Mouse (Mus musculus) midbrain, embryonic 11.5 days (tissue): Measurements from ENCODE around the gene Pfn3. TPM values are rescaled to one million over a fixed set of nuclear protein-coding genes. Genes with fewer than 3 reads are reported as not detected.

Experiments
- ATAC-seq: fragments of 200-750 bp; cut with Nextera tagmentation; 2 replicates; pipeline ENCODE4 v1.8.0; 2017; ENCODE audit warnings: moderate TSS enrichment, moderate library complexity; ENCODE audit not compliant: low FRiP score
- DNase-seq: peaks from one replicate; pipeline ENCODE4 v3.0.0; 2015; ENCODE audit warnings: low spot score; ENCODE audit errors: missing footprints
- H3K27ac ChIP-seq: fragments of 300-500 bp; sonication (generic); 2 replicates; pipeline ENCODE4 v1.5.1; 2014; ENCODE audit warnings: low read depth, low read length
- H3K27me3 ChIP-seq: fragments of 300-500 bp; sonication (generic); 2 replicates; pipeline ENCODE4 v1.6.1; 2014; ENCODE audit warnings: mild to moderate bottlenecking, low read length, moderate library complexity, mixed read lengths; ENCODE audit not compliant: control insufficient read depth, insufficient read depth
- H3K36me3 ChIP-seq: fragments of 300-500 bp; sonication (generic); 2 replicates; pipeline ENCODE4 v1.6.1; 2014; ENCODE audit warnings: mild to moderate bottlenecking, low read length, moderate library complexity, mixed read lengths; ENCODE audit not compliant: control insufficient read depth, insufficient read depth
- H3K4me1 ChIP-seq: fragments of 300-500 bp; sonication (generic); 2 replicates; pipeline ENCODE4 v1.6.1; 2014; ENCODE audit warnings: low read length; ENCODE audit not compliant: control insufficient read depth, insufficient read depth
- H3K4me2 ChIP-seq: fragments of 300-500 bp; sonication (generic); 2 replicates; pipeline ENCODE4 v1.6.1; 2014; ENCODE audit warnings: mild to moderate bottlenecking, moderate library complexity
- H3K4me3 ChIP-seq: fragments of 300-500 bp; sonication (generic); 2 replicates; pipeline ENCODE4 v1.5.1; 2014; ENCODE audit warnings: low read depth, low read length
- H3K9ac ChIP-seq: fragments of 300-500 bp; sonication (generic); 2 replicates; pipeline ENCODE4 v1.6.1; 2014; ENCODE audit warnings: low read length
- H3K9me3 ChIP-seq: fragments of 300-500 bp; sonication (generic); 2 replicates; pipeline ENCODE4 v1.6.1; 2016; ENCODE audit warnings: low read length; ENCODE audit not compliant: control insufficient read depth
- WGBS: fragments of 180-500 bp; shearing (Covaris S2); extraction: QIAGEN DNeasy Blood & Tissue Kit; methylation state at CpG from one replicate; pipeline ENCODE4 v1.1.7; 2014; 5-methylcytosine and 5-hydroxymethylcytosine counted together
- polyA plus RNA-seq: library from polyadenylated mRNA; unstranded; fragments of >200 nt; fragmentation: Nextera tagmentation; extraction: Ambion mirVana; gene quantifications from 2 replicates; pipeline ENCODE4 v1.2.1, GENCODE M21; 2014

Pfn3 gene
- polyA plus RNA-seq, 1 experiment from 2014 or later: not detected

DNA sequence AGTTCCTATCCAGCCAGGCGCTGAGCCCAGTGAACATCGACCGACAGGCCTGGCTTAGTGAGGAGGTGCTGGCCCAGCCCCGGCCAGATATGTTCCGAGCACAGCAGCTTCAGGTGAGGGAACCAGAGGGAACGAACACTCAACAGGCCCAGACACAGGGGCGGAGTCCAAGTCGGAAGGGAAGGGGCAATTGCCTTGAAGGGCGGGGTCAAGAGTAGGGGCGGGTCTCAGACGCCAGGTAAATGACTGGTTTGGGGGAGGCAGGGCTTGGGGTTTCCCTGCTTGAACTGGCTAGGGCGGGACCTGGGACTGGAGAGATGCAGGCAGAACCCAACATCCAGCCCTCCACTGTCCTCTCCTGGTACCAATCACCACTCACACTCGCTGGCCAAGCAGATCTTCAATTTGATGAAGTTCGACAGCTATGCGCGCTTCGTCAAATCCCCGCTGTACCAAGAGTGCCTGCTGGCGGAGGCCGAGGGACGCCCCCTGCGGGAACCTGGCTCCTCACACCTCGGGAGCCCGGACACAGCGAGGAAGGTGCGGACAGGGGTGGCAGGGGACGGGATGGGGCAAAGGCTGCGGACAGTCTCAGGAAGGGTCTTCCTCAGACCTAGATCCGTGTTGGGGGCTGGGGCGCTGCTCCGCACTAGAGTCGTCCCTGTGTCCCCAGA is 36.0 kb downstream of the Pfn3 start:
- no peak overlapping the region for H3K27ac ChIP-seq
- no peak for ATAC-seq
- 7% methylated on average over 32 of the region's 32 CpGs for WGBS
- peaks cover 28% of the 10 kb centered on the region for H3K27me3 ChIP-seq
- no peak overlapping the region for H3K9ac ChIP-seq
- H3K4me3 ChIP-seq: no peak overlapping the region
- H3K36me3 ChIP-seq: no peaks in the 10 kb centered on the region
- no peak overlapping the region for H3K4me2 ChIP-seq
- no peak for DNase-seq
- no peaks in the 10 kb centered on the region for H3K4me1 ChIP-seq
- H3K9me3 ChIP-seq: no peaks in the 10 kb centered on the region

DNA sequence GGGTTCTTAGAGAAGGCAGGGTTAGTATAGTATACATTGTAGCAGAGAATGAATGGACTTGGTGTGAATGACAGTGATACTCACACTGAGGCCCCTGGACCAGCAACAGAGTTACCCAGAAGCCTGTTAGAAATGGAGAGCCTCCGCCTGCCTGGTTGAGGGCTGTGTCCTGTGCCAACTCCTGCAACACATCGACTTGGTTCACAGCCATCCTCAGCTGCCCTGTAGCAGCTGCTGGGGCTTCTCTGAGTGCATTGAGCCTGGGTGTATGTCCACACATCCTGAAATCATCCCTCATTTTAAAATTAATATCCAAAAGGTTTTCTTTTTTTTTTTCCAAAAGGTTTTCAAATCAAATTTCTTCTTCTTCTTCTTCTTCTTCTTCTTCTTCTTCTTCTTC is 39.2 kb downstream of the Pfn3 start:
- H3K4me3 ChIP-seq: no peak overlapping the region
- ATAC-seq (no peak), DNase-seq (no peak)
- H3K36me3 ChIP-seq: no peaks in the 10 kb centered on the region
- 82% methylated on average over 2 of the region's 2 CpGs for WGBS
- H3K27me3 ChIP-seq: peaks cover 27% of the 10 kb centered on the region
- H3K27ac ChIP-seq: no peak overlapping the region
- H3K4me2 ChIP-seq: no peak overlapping the region
- no peaks in the 10 kb centered on the region for H3K4me1 ChIP-seq
- no peaks in the 10 kb centered on the region for H3K9me3 ChIP-seq
- no peak overlapping the region for H3K9ac ChIP-seq

DNA sequence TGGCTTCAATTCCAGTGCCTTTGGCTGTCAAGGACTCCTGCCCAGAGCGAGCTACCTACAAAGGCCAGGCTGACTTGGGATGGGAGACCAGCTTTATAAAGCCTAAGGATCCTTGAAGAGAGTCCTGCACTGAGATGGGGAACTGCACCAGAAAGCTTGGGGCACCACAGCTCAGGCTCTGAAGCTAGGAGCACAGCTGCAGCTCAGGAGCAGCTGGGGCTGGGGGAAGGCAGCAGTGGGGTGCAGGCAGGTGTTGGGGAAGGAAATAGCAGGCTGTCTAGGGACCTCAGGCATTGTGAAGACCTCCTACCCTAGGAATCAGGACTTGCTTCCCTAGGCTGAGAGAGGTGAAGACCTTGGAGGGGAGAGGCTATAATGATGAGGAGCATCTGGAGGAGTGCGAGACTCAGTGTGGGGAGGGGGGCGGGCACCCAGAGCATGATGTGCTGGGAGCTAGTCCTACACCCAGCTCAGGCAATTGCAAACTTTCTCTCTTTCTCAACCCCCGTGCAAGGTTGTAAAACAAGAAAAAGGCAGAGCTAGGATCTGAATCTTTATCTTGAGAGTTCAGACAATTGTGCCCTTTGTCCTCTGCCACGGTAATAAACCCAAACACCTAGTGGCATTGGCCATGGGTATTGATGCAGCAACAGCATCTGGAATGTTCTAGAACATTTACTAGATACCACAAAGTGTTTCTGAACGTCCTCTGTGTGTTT is 40.7 kb downstream of the Pfn3 start:
- no peak overlapping the region for H3K4me2 ChIP-seq
- H3K27me3 ChIP-seq: peaks cover 16% of the 10 kb centered on the region
- H3K36me3 ChIP-seq: no peaks in the 10 kb centered on the region
- no peak overlapping the region for H3K27ac ChIP-seq
- H3K9ac ChIP-seq: no peak overlapping the region
- no peak overlapping the region for H3K4me3 ChIP-seq
- ATAC-seq (no peak), DNase-seq (no peak)
- no peaks in the 10 kb centered on the region for H3K4me1 ChIP-seq
- 66% methylated on average over 6 of the region's 6 CpGs for WGBS
- no peaks in the 10 kb centered on the region for H3K9me3 ChIP-seq

DNA sequence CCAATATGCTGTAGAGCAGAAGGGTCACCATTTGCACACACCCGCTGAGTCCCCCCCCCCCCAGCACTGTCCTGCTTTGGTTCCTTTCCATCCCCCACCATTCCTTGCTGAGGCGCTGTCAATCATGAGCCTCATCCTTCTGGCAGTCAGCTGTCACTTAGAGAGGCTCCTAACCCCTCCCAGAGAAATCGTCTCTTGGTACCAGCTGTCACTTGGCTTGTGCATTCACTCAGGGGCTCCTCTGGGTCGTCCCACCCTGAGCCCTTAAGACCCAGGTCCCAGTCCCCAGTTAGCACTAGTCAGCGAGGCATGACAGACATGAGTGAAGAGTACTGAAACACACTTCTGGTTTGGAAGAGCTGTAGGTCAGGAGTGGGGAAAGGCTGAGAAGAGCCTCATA is 43.3 kb downstream of the Pfn3 start:
- no peaks in the 10 kb centered on the region for H3K36me3 ChIP-seq
- no peaks in the 10 kb centered on the region for H3K4me1 ChIP-seq
- DNase-seq (no peak), ATAC-seq (no peak)
- H3K27ac ChIP-seq: no peak overlapping the region
- no peaks in the 10 kb centered on the region for H3K27me3 ChIP-seq
- 64% methylated on average over 4 of the region's 5 CpGs for WGBS
- no peak overlapping the region for H3K4me2 ChIP-seq
- H3K9me3 ChIP-seq: no peaks in the 10 kb centered on the region
- no peak overlapping the region for H3K4me3 ChIP-seq
- H3K9ac ChIP-seq: no peak overlapping the region

DNA sequence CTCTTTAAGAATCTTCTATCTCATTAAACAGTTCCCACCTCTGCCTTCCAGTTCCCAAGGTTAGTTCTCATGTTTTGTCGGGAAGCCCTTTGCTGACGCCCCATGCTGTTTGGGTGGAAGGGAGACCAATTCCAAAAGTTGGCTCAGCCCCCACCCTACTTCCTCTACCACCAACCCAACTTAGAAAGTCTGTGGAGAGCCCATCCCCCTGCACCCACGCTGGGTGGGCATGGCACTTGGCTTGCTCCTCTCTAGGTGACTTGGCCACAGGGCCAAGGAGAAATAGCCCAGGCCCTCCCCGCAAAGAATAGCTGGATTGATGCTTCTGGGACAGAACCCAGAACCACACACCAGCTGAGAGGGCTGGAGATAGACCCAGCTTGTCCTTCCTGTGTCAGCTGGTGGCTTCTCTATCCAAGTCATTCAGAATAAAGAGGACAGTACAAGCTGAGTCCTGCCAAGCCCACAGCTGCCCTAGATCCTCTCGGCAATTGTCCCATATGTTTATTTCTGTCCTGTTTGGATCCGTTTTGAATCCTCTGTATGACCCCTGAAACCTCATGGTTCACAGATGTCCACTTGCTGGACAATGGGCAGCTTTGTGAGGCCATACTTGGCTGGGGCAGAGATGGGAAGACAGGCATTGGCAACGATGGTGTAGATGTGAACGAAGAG is 43.9 kb downstream of the Pfn3 start:
- Histone ChIP-seq H3K27ac (no peak overlapping the region), H3K4me3 (no peak overlapping the region), H3K36me3 (no peaks in the 10 kb centered on the region), H3K4me2 (no peak overlapping the region), H3K4me1 (no peaks in the 10 kb centered on the region), H3K27me3 (no peaks in the 10 kb centered on the region), H3K9ac (no peak overlapping the region), H3K9me3 (no peaks in the 10 kb centered on the region)
- DNase-seq (no peak), ATAC-seq (no peak)
- 79% methylated on average over 8 of the region's 8 CpGs for WGBS

DNA sequence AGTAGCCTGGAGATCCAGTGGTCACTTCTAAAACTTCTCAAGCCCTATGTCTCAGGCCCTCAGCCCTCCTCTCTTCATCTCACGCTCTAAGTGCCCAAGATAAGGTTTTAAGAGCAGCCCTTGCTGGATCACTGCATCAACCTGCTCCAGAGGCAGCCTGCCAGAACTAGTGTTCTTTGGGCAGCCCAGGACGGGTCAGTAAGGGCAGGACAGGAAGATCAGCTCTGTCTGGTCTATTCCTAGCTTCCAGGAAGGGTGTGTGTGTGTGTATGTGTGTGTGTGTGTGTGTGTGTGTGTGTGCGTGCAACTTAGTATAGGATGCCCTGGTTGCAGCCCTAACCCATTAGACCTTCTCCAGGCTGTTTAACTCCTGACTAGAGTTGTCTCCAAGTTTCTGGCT is 44.8 kb downstream of the Pfn3 start:
- ATAC-seq: no peak
- 64% methylated on average over 3 of the region's 3 CpGs for WGBS
- DNase-seq: no peak
- H3K4me3 ChIP-seq: no peak overlapping the region
- H3K4me1 ChIP-seq: no peaks in the 10 kb centered on the region
- no peak overlapping the region for H3K4me2 ChIP-seq
- H3K27ac ChIP-seq: no peak overlapping the region
- no peaks in the 10 kb centered on the region for H3K9me3 ChIP-seq
- no peaks in the 10 kb centered on the region for H3K27me3 ChIP-seq
- no peak overlapping the region for H3K9ac ChIP-seq
- no peaks in the 10 kb centered on the region for H3K36me3 ChIP-seq

DNA sequence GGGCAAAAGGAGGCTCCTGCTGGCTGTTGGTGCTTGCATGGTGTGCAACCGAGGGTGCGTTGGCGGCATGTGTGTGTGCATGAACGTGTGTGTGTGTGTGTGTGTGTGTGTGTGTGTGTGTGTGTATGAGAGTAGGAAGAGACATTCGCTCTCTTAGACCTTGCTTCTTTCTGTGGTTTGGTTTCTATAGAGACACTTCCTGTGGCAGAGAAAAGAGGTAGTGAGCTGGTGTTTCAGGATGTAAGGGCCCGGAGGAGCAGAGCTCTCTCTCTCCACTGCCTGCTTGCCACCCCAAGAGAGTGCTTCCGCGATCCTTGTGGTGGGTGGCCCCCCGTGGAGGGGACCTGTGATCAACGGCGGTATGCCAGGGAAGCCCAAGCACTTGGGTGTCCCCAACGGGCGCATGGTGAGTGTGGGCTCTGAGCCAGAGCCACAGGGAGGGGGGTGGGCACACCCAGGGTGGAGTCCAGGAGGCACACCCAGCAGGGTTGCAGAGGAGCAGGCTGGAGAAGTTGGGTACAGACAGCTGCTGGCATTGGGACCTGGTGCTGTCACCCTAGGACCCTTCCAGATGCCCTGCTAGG is 45.4 kb downstream of the Pfn3 start, which contains the start of gene Rgs14:
Gene Rgs14 (plus strand): TSS at position 202 of the 584 bp plus-strand sequence.
- no peak within 1 kb of the TSS for H3K4me3 ChIP-seq
- H3K36me3 ChIP-seq: no peaks in the 10 kb centered on the region
- no peak for ATAC-seq
- no peak within 1 kb of the TSS for H3K27ac ChIP-seq
- WGBS: 71% methylated on average over 13 of the region's 13 CpGs
- H3K4me1 ChIP-seq: no peaks in the 10 kb centered on the region
- no peak for DNase-seq
- no peak within 1 kb of the TSS for H3K9ac ChIP-seq
- no peaks in the 10 kb centered on the region for H3K9me3 ChIP-seq
- H3K27me3 ChIP-seq: no peaks in the 10 kb centered on the region
- H3K4me2 ChIP-seq: no peak within 1 kb of the TSS

DNA sequence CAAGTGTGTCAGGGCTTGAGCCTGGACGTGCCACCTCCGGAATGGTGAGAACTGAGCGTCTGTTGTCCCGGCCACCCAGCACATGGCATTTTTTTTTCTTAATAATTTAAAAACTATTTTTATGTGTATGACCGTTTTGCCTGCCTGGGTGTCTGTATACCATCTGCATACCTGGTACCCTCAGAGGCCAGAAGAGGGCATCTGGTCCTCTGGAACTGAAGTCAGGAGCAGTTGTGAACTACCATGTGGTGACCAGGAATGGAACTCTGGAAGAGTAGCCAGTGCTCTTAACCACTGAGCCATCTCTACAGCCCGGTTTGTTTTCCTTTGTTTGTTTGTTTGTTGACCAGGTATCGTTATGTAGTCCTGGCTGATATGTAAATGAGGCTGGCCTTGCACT is 46.6 kb downstream of the Pfn3 start:
- WGBS: 82% methylated on average over 7 of the region's 7 CpGs
- Histone ChIP-seq H3K9me3 (no peaks in the 10 kb centered on the region), H3K4me2 (no peak overlapping the region), H3K4me3 (no peak overlapping the region), H3K27me3 (no peaks in the 10 kb centered on the region), H3K27ac (no peak overlapping the region), H3K9ac (no peak overlapping the region), H3K4me1 (no peaks in the 10 kb centered on the region), H3K36me3 (no peaks in the 10 kb centered on the region)
- no peak for DNase-seq
- ATAC-seq: no peak
